Mouse (Mus musculus): ENCODE results near the gene Slc37a4.

- TF ChIP-seq POLR2A (IDR thresholded peaks at IDR 0.05; ENCODE audit: low read depth, low read length) (no peak), CTCF (IDR thresholded peaks at IDR 0.05; ENCODE audit: extremely low read depth, insufficient read length, insufficient replicate concordance, low read depth, low read length) (no peak)
Measured at GRCm38 (mm10) chr9:44398551-44398950, 1.9 kb downstream of the Slc37a4 start.
